Mouse (Mus musculus): ENCODE measurements around the gene Psip1. TPM values are rescaled to one million over a fixed set of nuclear protein-coding genes. Genes with fewer than 3 reads are reported as not detected.

The Psip1 gene
- total RNA-seq, 1 experiment from 2014 or later: 138 TPM

- no peak for ATAC-seq (replicated peaks; ENCODE audit: insufficient number of reproducible peaks, low FRiP score, low TSS enrichment, poor library complexity, severe bottlenecking)
These were observed 54.3 kb downstream of the Psip1 start for GRCm38 (mm10) chr4:83431950-83432349.

- no peak; the same call in 1 of the 2 replicates for ATAC-seq (replicated peaks; ENCODE audit: insufficient number of reproducible peaks, low FRiP score, low TSS enrichment, poor library complexity, severe bottlenecking)
These were observed 57.4 kb downstream of the Psip1 start for GRCm38 (mm10) chr4:83428845-83429244.

DNA sequence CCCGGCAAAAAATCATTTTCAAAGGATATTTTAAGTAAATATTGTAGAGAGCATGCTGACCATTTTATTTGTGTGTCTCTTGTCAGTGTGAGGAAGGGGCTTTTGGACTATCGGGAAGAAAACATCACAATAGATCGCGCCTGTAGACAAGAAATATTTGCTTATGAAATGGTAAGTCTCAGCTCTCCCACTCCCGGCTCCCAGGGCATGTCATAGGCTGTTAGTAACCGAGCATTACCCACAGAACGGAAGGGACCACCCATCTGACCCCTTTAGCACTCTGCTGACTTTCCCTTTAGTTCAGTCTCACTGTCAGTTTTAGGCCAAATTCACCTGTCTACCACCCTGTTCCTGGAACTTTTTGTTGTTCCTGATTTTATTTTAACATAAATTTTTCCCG lies 58.6 kb downstream of the Psip1 start:
- ATAC-seq (replicated peaks; ENCODE audit: insufficient number of reproducible peaks, low FRiP score, low TSS enrichment, poor library complexity, severe bottlenecking): no peak

DNA sequence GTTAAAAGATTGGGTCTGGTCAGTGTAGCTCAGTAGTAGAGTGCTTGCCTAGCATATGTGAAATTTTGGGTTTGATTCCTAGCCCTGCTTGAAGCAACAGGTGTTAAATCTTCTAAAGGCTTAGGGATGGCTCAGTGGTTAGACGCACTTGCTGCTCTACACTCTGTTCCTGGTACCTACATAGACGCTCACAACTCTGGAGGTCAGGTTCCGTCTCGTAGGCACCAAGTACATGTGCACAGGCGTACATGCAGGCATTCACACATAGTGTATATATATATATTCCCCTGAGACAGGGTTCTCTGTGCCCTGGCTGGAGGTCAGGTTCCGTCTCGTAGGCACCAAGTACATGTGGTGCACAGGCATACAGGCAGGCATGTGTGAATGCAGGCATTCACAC lies 59.1 kb downstream of the Psip1 start:
- ATAC-seq (replicated peaks; ENCODE audit: insufficient number of reproducible peaks, low FRiP score, low TSS enrichment, poor library complexity, severe bottlenecking): no peak

DNA sequence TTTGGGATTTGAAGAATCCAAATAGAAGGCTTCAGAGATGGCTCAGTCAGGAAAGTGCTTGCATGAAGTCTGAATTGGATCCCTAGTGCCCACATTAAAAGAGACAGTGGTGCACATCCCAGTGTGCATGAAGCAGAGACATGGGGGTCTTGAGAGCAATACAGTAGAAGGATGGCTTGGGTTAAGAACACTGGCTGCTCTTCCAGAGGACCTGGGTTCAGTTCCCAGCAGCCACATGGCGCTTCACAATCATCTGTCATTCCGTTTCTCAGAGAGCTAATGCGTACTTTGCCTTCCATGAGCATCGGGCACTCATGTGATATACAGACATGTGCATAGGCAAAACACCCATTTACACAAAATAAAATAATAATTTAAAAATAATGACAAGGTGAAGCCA lies 61.1 kb downstream of the Psip1 start:
- no peak for ATAC-seq (replicated peaks; ENCODE audit: insufficient number of reproducible peaks, low FRiP score, low TSS enrichment, poor library complexity, severe bottlenecking)

GRCm38 (mm10) chr4:83423641-83424040 lies 62.6 kb downstream of the Psip1 start:
- ATAC-seq (replicated peaks; ENCODE audit: insufficient number of reproducible peaks, low FRiP score, low TSS enrichment, poor library complexity, severe bottlenecking): no peak

- no peak for ATAC-seq (replicated peaks; ENCODE audit: insufficient number of reproducible peaks, low FRiP score, low TSS enrichment, poor library complexity, severe bottlenecking)
These were observed 67.5 kb downstream of the Psip1 start for GRCm38 (mm10) chr4:83418781-83419180.

- ATAC-seq (replicated peaks; ENCODE audit: insufficient number of reproducible peaks, low FRiP score, low TSS enrichment, poor library complexity, severe bottlenecking): peak; percentile 19; the same call in 1 of the 2 replicates
These were observed 68.5 kb downstream of the Psip1 start for GRCm38 (mm10) chr4:83417820-83418186.

GRCm38 (mm10) chr4:83417160-83417819 lies 69.0 kb downstream of the Psip1 start, which contains the start of gene Snapc3:
Gene Snapc3 (plus strand): TSS chr4:83417724.
- ATAC-seq (replicated peaks; ENCODE audit: insufficient number of reproducible peaks, low FRiP score, low TSS enrichment, poor library complexity, severe bottlenecking): peak; percentile 100

DNA sequence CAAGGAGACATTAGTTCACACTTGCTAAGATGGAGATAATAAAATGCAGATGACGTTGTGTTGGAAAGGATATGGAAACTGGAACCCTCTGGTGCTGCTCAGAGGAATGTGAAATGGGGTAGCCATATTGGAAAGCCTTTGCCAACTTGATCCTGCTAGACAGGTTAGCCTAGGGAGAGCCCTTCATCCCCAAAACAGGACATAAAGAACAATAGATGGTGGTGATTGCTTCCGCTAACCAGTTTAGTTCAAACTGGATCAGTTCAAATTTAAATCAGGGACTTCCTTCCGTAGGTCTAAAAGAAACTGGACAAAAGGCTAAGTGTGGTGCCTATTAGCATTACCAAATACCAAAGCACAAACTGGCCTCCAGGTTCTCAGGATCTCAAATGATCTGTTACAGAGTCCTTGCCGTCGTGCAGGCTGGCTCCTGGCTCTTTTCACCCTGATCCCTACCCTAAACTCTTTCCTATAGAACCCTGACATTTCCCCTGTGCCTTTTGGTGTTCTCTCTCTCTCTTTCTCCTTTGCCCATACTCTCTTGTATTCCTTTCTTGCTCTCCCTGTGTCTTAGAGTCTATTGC lies 71.9 kb downstream of the Psip1 start:
- ATAC-seq (replicated peaks; ENCODE audit: insufficient number of reproducible peaks, low FRiP score, low TSS enrichment, poor library complexity, severe bottlenecking): no peak

DNA sequence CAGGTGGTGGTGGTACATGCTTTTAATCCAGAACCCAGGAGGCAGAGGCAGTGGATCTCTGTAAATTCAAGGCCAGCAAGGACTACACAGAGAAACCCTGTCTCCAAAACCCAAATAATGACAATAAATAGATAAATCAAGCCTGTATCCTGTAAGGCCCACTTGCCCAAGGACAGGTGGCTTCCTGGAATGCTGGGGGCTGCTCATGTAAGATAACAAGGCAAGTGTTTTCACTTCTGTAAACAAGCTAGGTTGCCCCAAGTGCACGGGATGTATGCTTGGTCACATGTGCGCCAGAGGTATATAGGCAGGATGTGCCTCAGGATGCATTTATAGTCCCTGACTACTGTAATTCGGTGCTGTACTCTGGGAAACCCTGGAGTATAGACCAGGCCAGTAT lies 74.2 kb downstream of the Psip1 start:
- ATAC-seq (replicated peaks; ENCODE audit: insufficient number of reproducible peaks, low FRiP score, low TSS enrichment, poor library complexity, severe bottlenecking): no peak

GRCm38 (mm10) chr4:83409867-83410505 lies 76.3 kb downstream of the Psip1 start:
- no peak for ATAC-seq (replicated peaks; ENCODE audit: insufficient number of reproducible peaks, low FRiP score, low TSS enrichment, poor library complexity, severe bottlenecking)

DNA sequence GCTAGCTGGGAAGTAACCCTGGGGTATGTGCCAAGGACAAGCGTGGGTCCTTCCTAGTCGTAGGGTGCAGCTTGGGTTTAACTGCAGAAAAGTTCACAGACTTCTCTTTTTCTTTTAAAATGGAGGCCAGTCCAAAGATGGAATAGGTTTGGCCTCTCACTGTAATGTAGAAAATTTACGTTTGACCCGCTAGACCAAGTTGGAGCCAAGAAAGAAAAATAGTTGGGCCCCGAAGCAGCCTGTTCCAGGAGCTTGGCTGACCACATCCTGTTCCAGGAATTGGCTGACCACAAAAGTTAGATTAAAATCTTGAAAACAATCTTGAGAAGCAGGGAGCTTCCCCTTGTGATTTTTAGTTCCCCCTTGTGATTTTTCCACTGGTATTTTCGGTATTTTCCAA lies 78.6 kb downstream of the Psip1 start:
- ATAC-seq (replicated peaks; ENCODE audit: insufficient number of reproducible peaks, low FRiP score, low TSS enrichment, poor library complexity, severe bottlenecking): no peak

Other genes starting within 250 kb of the Psip1 start
- gene Ttc39b, start 162.2 kb downstream of the Psip1 start, total RNA-seq (2017): 21.4 to 51.4 TPM (median 30.0 TPM) in 3 replicates
- 31.8 to 72.7 TPM (median 37.9 TPM) in 3 replicates for gene Snapc3, start 68.7 kb downstream of the Psip1 start, total RNA-seq (2017)
- gene Ccdc171, start 39.1 kb upstream of the Psip1 start, total RNA-seq (2017): 20.6 to 27.2 TPM (median 24.0 TPM) in 3 replicates